Mouse (Mus musculus) adrenal gland, postnatal 36 days (tissue): Measurements from ENCODE around the gene Gm11567. TPM values are rescaled to one million over a fixed set of nuclear protein-coding genes. Genes with fewer than 3 reads are reported as not detected.
A peak's percentile ranks its signal among the peaks of the same experiment; 100 is the strongest.
"Not testable (repeated sequence)": the region's sequence is repeated elsewhere in the genome, so short reads cannot be mapped to it uniquely, and the experiment has no call there.

Experiments
- DNase-seq, 2 experiments: peaks; one replicate each; pipeline ENCODE4 v3.0.0; 2021; ENCODE audit warnings: mixed read lengths in 1 of 2
- long read RNA-seq, 2 experiments: library from polyadenylated mRNA; stranded (forward); transcript quantifications; one replicate each; pipeline ENCODE4 v2.0.0; 2021; ENCODE audit warnings: borderline sequencing depth in 2 of 2
- total RNA-seq, 2 experiments: library from RNA; stranded (reverse); gene quantifications; 2 replicates each; pipeline ENCODE4 v1.2.3; 2021

The Gm11567 gene
- not detected for total RNA-seq
- long read RNA-seq, experiment 1, result 0 reads
- long read RNA-seq, experiment 2, result 0 reads

GRCm38 (mm10) chr11:99878887-99879286 lies at the start of gene Gm11567:
Gene Gm11567, plus strand, starts transcription at chr11:99879187.
- DNase-seq, result not testable (repeated sequence)

- no peak for DNase-seq
Observed at GRCm38 (mm10) chr11:99837966-99838365, 41.0 kb upstream of the Gm11567 start, which contains the start of gene 2300003K06Rik. Gene 2300003K06Rik, minus strand, starts transcription at chr11:99838066.

- no peak for DNase-seq
Observed at GRCm38 (mm10) chr11:99842185-99842584, 36.8 kb upstream of the Gm11567 start.

GRCm38 (mm10) chr11:99846746-99847145 lies 32.2 kb upstream of the Gm11567 start:
- DNase-seq, result no peak

GRCm38 (mm10) chr11:99851508-99851907 lies 27.5 kb upstream of the Gm11567 start, which contains the start of gene Krtap4-16:
Gene Krtap4-16, minus strand, starts transcription at chr11:99851608.
- no peak for DNase-seq

- DNase-seq, result peak; percentile 7 to 12
Observed at GRCm38 (mm10) chr11:99854121-99854520, 24.9 kb upstream of the Gm11567 start.

GRCm38 (mm10) chr11:99857617-99858016 lies 21.4 kb upstream of the Gm11567 start, which contains the start of gene Gm11568:
Gene Gm11568, plus strand, starts transcription at chr11:99857917.
- DNase-seq, result no peak

GRCm38 (mm10) chr11:99858761-99859160 lies 20.2 kb upstream of the Gm11567 start:
- no peak for DNase-seq

- DNase-seq, result not testable (repeated sequence)
Observed at GRCm38 (mm10) chr11:99864176-99864575, 14.8 kb upstream of the Gm11567 start, which contains the start of gene Gm11559. Gene Gm11559, plus strand, starts transcription at chr11:99864476.

- not testable (repeated sequence) for DNase-seq
Observed at GRCm38 (mm10) chr11:99873089-99873488, 5.9 kb upstream of the Gm11567 start, which contains the start of gene Krtap9-1. Gene Krtap9-1, plus strand, starts transcription at chr11:99873389.

- no peak for DNase-seq
Observed at GRCm38 (mm10) chr11:99907620-99908019, 28.6 kb downstream of the Gm11567 start, which contains the start of gene Krtap31-1. Gene Krtap31-1, plus strand, starts transcription at chr11:99907920.

GRCm38 (mm10) chr11:99914451-99914850 lies 35.5 kb downstream of the Gm11567 start, which contains the start of gene Gm11565:
Gene Gm11565, plus strand, starts transcription at chr11:99914751.
- DNase-seq, result no peak

Other genes with a start within 250 kb of the Gm11567 start
- gene Krtap4-2, start 244.1 kb upstream of the Gm11567 start, total RNA-seq, result not detected
- not detected for gene Krtap4-7, start 235.1 kb upstream of the Gm11567 start, total RNA-seq
- gene Gm11555, start 229.0 kb upstream of the Gm11567 start, total RNA-seq, result not detected
- gene Gm11563, start 220.2 kb upstream of the Gm11567 start, total RNA-seq, result not detected
- not detected for gene Krtap4-6, start 213.2 kb upstream of the Gm11567 start, total RNA-seq
- not detected for gene Gm14190, start 188.4 kb upstream of the Gm11567 start, total RNA-seq
- gene Gm14180, start 144.9 kb upstream of the Gm11567 start, total RNA-seq, result not detected
- gene Gm11595, start 106.3 kb upstream of the Gm11567 start, total RNA-seq, result not detected
- not detected for gene Krtap4-8, start 98.5 kb upstream of the Gm11567 start, total RNA-seq
- not detected for gene Krtap4-9, start 94.0 kb upstream of the Gm11567 start, total RNA-seq
- not detected for gene Gm11596, start 85.7 kb upstream of the Gm11567 start, total RNA-seq
- not detected for gene Gm11569, start 80.3 kb upstream of the Gm11567 start, total RNA-seq
- not detected for gene Gm11554, start 74.7 kb upstream of the Gm11567 start, total RNA-seq
- gene Krtap4-13, start 69.3 kb upstream of the Gm11567 start, total RNA-seq, result not detected
- not detected for gene Gm11564, start 63.5 kb upstream of the Gm11567 start, total RNA-seq
- gene 2300003K06Rik, start 41.1 kb upstream of the Gm11567 start, total RNA-seq, result not detected
- not detected for gene Krtap4-16, start 27.6 kb upstream of the Gm11567 start, total RNA-seq
- gene Gm11568, start 21.3 kb upstream of the Gm11567 start, total RNA-seq, result not detected
- not detected for gene Gm11559, start 14.7 kb upstream of the Gm11567 start, total RNA-seq
- gene Krtap9-1, start 5.8 kb upstream of the Gm11567 start, total RNA-seq, result not detected
- not detected for gene Krtap31-1, start 28.7 kb downstream of the Gm11567 start, total RNA-seq
- not detected for gene Gm11565, start 35.6 kb downstream of the Gm11567 start, total RNA-seq
- gene Krtap31-2, start 57.1 kb downstream of the Gm11567 start, total RNA-seq, result not detected
- gene Krtap9-5, start 69.3 kb downstream of the Gm11567 start, total RNA-seq, result not detected
- gene Krtap29-1, start 99.9 kb downstream of the Gm11567 start, total RNA-seq, result not detected
- gene Krtap16-1, start 107.4 kb downstream of the Gm11567 start, total RNA-seq, result not detected
- gene Krtap17-1, start 114.8 kb downstream of the Gm11567 start, total RNA-seq, result not detected
- not detected for gene Krt33a, start 137.0 kb downstream of the Gm11567 start, total RNA-seq
- gene Krt33b, start 150.7 kb downstream of the Gm11567 start, total RNA-seq, result not detected
- not detected for gene Krt34, start 162.4 kb downstream of the Gm11567 start, total RNA-seq
- gene Krt31, start 171.4 kb downstream of the Gm11567 start, total RNA-seq, result not detected
- not detected for gene Krt32, start 209.0 kb downstream of the Gm11567 start, total RNA-seq
- not detected for gene Krt35, start 217.1 kb downstream of the Gm11567 start, total RNA-seq
- under 1 TPM; 0.16 to 0.36 TPM for gene Krt36, start 226.4 kb downstream of the Gm11567 start, total RNA-seq
- not detected for gene Krt13, start 242.4 kb downstream of the Gm11567 start, total RNA-seq